Mouse (Mus musculus) stomach, embryonic 16.5 days (tissue): ENCODE measurements around the gene Olfr1217. TPM values are rescaled to one million over a fixed set of nuclear protein-coding genes. Genes with fewer than 3 reads are reported as not detected.

Experiments used
- polyA plus RNA-seq: library from polyadenylated mRNA; unstranded; fragments of >200 nt; fragmentation: Nextera tagmentation; extraction: Ambion mirVana; gene quantifications from 2 replicates; pipeline ENCODE4 v1.2.1, GENCODE M21; 2015

Gene Olfr1217
- polyA plus RNA-seq, 1 experiment from 2014 or later: not detected

Other genes starting within 250 kb of the Olfr1217 start
- not detected in 2 replicates for gene Olfr1201, start 239.0 kb downstream of the Olfr1217 start, polyA plus RNA-seq
- not detected in 2 replicates for gene Olfr1202, start 217.6 kb downstream of the Olfr1217 start, polyA plus RNA-seq
- not detected in 2 replicates for gene Olfr1205, start 202.3 kb downstream of the Olfr1217 start, polyA plus RNA-seq
- gene Olfr1204, start 182.8 kb downstream of the Olfr1217 start, polyA plus RNA-seq: not detected in 2 replicates
- not detected in 2 replicates for gene Olfr1206, start 168.8 kb downstream of the Olfr1217 start, polyA plus RNA-seq
- gene Olfr1208, start 129.8 kb downstream of the Olfr1217 start, polyA plus RNA-seq: not detected in 2 replicates
- gene Olfr1209, start 116.9 kb downstream of the Olfr1217 start, polyA plus RNA-seq: not detected in 2 replicates
- gene Olfr1211, start 94.0 kb downstream of the Olfr1217 start, polyA plus RNA-seq: not detected in 2 replicates
- gene Olfr1212, start 78.1 kb downstream of the Olfr1217 start, polyA plus RNA-seq: not detected in 2 replicates
- not detected in 2 replicates for gene Gm13762, start 51.8 kb downstream of the Olfr1217 start, polyA plus RNA-seq
- gene Olfr1214, start 39.4 kb downstream of the Olfr1217 start, polyA plus RNA-seq: not detected in 2 replicates
- not detected in 2 replicates for gene Olfr1215, start 25.1 kb downstream of the Olfr1217 start, polyA plus RNA-seq
- gene Olfr1216, start 13.7 kb downstream of the Olfr1217 start, polyA plus RNA-seq: not detected in 2 replicates
- gene Olfr1218, start 29.1 kb upstream of the Olfr1217 start, polyA plus RNA-seq: not detected in 2 replicates
- gene Olfr1219, start 51.4 kb upstream of the Olfr1217 start, polyA plus RNA-seq: not detected in 2 replicates
- gene Olfr1220, start 74.8 kb upstream of the Olfr1217 start, polyA plus RNA-seq: not detected in 2 replicates
- gene Olfr1221, start 85.2 kb upstream of the Olfr1217 start, polyA plus RNA-seq: not detected in 2 replicates
- gene Olfr1222, start 101.0 kb upstream of the Olfr1217 start, polyA plus RNA-seq: not detected in 2 replicates
- not detected in 2 replicates for gene Olfr1223, start 119.5 kb upstream of the Olfr1217 start, polyA plus RNA-seq
- gene Olfr1224-ps1, start 132.0 kb upstream of the Olfr1217 start, polyA plus RNA-seq: not detected in 2 replicates
- not detected in 2 replicates for gene Olfr1225, start 142.6 kb upstream of the Olfr1217 start, polyA plus RNA-seq
- not detected in 2 replicates for gene Olfr1226, start 168.0 kb upstream of the Olfr1217 start, polyA plus RNA-seq
- not detected in 2 replicates for gene Olfr1228, start 222.0 kb upstream of the Olfr1217 start, polyA plus RNA-seq